Mouse (Mus musculus) ES-Bruce4 (cell line): ENCODE data around the gene Prl2b1. TPM values are rescaled to one million over a fixed set of nuclear protein-coding genes. Genes with fewer than 3 reads are reported as not detected.

Experiments
- H3K27ac ChIP-seq: 2 replicates; pipeline ENCODE4 v1.5.1; 2012; ENCODE audit warnings: low read length, inconsistent platforms; ENCODE audit not compliant: insufficient read depth
- H3K27me3 ChIP-seq: 2 replicates; pipeline ENCODE4 v1.6.1; 2012; ENCODE audit warnings: mild to moderate bottlenecking, low read length, inconsistent platforms; ENCODE audit not compliant: control insufficient read depth, poor library complexity, insufficient read depth, severe bottlenecking
- H3K36me3 ChIP-seq: 2 replicates; pipeline ENCODE4 v1.6.1; 2012; ENCODE audit warnings: inconsistent platforms, mild to moderate bottlenecking, low read length, moderate library complexity; ENCODE audit not compliant: control insufficient read depth, poor library complexity, insufficient read depth, severe bottlenecking
- H3K4me1 ChIP-seq: one replicate; pipeline ENCODE4 v1.8.1; 2011; ENCODE audit warnings: low read length; ENCODE audit not compliant: control insufficient read depth, insufficient read depth
- H3K4me3 ChIP-seq: 2 replicates; pipeline ENCODE4 v1.5.1; 2011; ENCODE audit warnings: low read depth, mild to moderate bottlenecking, low read length
- H3K9ac ChIP-seq: 2 replicates; pipeline ENCODE4 v1.6.1; 2012; ENCODE audit warnings: low read depth, mild to moderate bottlenecking, inconsistent platforms; ENCODE audit not compliant: poor library complexity, severe bottlenecking
- H3K9me3 ChIP-seq: replicated peaks from 2 replicates; pipeline ENCODE4 v1.6.1; 2012; ENCODE audit warnings: mild to moderate bottlenecking, low read length, inconsistent platforms; ENCODE audit not compliant: control insufficient read depth, poor library complexity, insufficient read depth, severe bottlenecking
- CTCF ChIP-seq: IDR thresholded peaks from one replicate; pipeline ENCODE4 v1.8.1; 2011; ENCODE audit warnings: low read depth, low read length
- EP300 ChIP-seq: IDR thresholded peaks from 2 replicates; pipeline ENCODE4 v1.6.1; 2011; ENCODE audit warnings: low read depth, low read length; ENCODE audit not compliant: insufficient read depth
- POLR2A ChIP-seq: IDR thresholded peaks from one replicate; pipeline ENCODE4 v1.8.1; 2011; ENCODE audit warnings: low read length; ENCODE audit not compliant: insufficient read depth
- polyA plus RNA-seq: library from polyadenylated mRNA; stranded (reverse); fragments of >200 nt; gene quantifications from 2 replicates; pipeline ENCODE4 v1.2.4, GENCODE M21; 2011; ENCODE audit warnings: low read depth; ENCODE audit not compliant: missing spikeins, insufficient read depth, insufficient read length

Gene Prl2b1
- polyA plus RNA-seq = 3.6 and 11.0 TPM in 2 replicates

DNA sequence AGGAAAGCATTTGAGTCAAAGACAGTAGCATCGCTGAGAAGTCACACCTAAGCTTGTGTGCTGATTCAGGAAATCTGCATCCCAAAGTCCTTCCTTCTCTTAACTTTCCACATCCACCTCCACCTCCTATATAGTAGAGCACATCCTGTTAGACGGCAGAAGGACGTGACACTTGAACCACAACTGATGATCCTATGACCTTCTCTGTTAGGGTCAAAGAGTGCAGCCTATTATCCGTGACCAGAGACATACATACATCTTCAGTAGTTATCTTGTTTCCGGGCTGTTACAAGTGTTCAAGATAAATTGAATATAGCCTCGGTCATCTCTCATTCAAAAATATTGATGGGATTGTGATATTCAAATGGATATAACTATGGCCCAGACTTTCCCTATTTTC lies at the start of gene Prl2b1:
Gene Prl2b1 (minus strand): TSS at position 101 of the 400 bp plus-strand sequence.
- H3K4me1 ChIP-seq = no peaks in the 10 kb centered on the region
- H3K4me3 ChIP-seq = no peak within 1 kb of the TSS
- no peaks in the 10 kb centered on the region for H3K9me3 ChIP-seq
- TF ChIP-seq CTCF (no peak), POLR2A (no peak), EP300 (no peak)
- no peak within 1 kb of the TSS for H3K27ac ChIP-seq
- H3K36me3 ChIP-seq = no peaks in the 10 kb centered on the region
- H3K27me3 ChIP-seq = no peaks in the 10 kb centered on the region
- no peak within 1 kb of the TSS for H3K9ac ChIP-seq

DNA sequence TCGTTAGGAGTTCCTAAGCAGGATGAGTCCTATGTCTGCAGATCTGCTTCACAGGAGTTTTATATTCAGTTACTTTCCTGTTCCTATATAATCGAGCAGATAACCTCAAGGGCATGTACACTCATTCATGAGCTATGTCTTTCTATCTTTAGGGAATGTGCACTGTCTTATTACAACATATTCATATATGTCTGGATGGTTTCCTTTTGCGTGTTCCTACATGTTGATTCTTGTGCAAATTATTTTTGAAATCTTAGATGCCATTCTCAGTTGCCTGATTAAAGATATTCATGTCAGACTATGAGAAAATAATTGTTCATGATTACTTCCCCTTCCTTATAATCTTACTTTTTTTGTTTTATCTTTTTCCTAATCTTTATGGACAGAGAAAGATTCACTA lies 47.9 kb upstream of the Prl2b1 start, which contains the start of gene Prl8a6:
Gene Prl8a6 (minus strand): TSS at position 101 of the 400 bp plus-strand sequence.
- no peak for TF ChIP-seq EP300
- TF ChIP-seq POLR2A = no peak
- no peak for TF ChIP-seq CTCF
- Histone ChIP-seq H3K9me3 (no peaks in the 10 kb centered on the region), H3K36me3 (no peaks in the 10 kb centered on the region), H3K27me3 (no peaks in the 10 kb centered on the region), H3K4me1 (no peaks in the 10 kb centered on the region), H3K27ac (no peak within 1 kb of the TSS), H3K9ac (no peak within 1 kb of the TSS), H3K4me3 (no peak within 1 kb of the TSS)

DNA sequence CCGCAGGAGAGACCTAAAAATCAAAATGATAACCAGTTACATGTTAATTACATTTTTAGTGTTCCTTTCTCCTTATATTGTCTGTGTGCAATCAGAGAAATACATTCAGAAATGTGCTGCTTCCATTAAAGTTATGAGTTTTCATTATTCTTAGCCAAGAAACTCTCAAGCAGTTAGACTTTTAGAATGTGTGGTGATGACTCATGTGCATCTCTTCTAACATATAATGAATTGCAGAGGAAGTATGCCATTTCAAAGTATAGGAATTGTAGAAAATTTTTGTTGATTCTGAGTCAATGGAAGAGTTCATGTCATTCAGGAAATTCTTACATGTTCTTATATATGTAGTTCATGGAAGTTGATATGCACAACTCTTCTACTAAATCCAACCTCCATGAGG lies 42.5 kb upstream of the Prl2b1 start:
- Histone ChIP-seq H3K4me1 (no peaks in the 10 kb centered on the region), H3K4me3 (no peak overlapping the region), H3K27me3 (no peaks in the 10 kb centered on the region), H3K36me3 (no peaks in the 10 kb centered on the region), H3K9me3 (no peaks in the 10 kb centered on the region), H3K9ac (no peak overlapping the region), H3K27ac (no peak overlapping the region)
- no peak for TF ChIP-seq CTCF
- TF ChIP-seq POLR2A = no peak
- TF ChIP-seq EP300 = no peak

DNA sequence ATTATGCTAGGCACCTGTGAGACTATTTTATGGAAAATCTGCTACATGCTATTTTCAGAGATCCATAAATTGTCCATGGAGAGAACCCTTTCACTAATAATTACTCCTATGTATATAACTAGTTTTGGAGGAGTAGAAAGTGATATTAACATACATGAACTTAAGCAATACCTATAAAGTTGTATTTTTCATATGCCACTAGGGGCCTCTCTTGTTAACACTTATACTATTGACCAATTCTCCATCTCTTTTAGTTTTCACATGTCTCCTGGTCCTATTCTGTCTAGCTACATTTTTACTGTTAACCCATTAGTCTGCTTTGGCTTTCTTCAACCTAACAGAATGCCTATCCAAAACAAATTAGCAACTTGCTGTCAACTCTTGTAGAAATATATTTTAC lies 23.0 kb upstream of the Prl2b1 start:
- H3K36me3 ChIP-seq = no peaks in the 10 kb centered on the region
- H3K27ac ChIP-seq = no peak overlapping the region

DNA sequence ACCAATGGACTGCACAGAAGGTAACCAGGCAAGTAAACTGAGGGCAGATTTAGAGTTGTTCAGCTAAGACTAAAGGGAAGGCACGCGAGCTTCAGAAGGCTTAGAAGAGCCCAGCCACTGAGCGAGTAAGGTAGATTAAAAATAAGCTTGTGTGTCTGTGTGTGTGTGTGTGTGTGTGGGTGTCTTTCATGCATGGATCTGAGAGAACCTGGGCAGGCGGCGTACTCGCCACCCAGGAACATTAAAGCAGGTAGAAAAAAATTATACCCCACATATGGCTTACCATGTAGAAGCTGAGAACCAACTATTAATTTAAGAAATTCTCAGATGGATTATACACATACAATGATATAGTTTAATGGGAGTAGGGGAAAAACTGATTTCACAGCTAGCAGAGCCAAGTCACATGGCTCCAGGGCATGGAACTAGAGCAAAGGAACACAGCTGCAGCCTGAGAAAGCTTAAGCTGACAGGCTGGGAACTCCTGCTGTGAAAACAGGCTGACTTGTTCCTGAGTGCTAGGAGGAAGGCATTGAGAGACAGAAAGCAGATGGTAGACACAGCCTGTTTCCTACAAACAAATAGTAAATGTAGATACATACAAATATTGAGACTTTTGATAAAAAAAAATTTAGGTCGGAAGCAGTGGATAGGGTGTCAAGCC lies 8.5 kb upstream of the Prl2b1 start:
- Histone ChIP-seq H3K4me1 (no peaks in the 10 kb centered on the region), H3K27me3 (no peaks in the 10 kb centered on the region), H3K4me3 (no peak overlapping the region), H3K9me3 (no peaks in the 10 kb centered on the region), H3K36me3 (no peaks in the 10 kb centered on the region), H3K9ac (no peak overlapping the region), H3K27ac (no peak overlapping the region)
- TF ChIP-seq EP300 = no peak

More for the DNA sequence above, 23.0 kb upstream of the Prl2b1 start:
- Histone ChIP-seq H3K27me3 (no peaks in the 10 kb centered on the region), H3K9me3 (no peaks in the 10 kb centered on the region), H3K4me3 (no peak overlapping the region), H3K4me1 (no peaks in the 10 kb centered on the region), H3K9ac (no peak overlapping the region)
- no peak for TF ChIP-seq POLR2A
- TF ChIP-seq CTCF = no peak
- no peak for TF ChIP-seq EP300

DNA sequence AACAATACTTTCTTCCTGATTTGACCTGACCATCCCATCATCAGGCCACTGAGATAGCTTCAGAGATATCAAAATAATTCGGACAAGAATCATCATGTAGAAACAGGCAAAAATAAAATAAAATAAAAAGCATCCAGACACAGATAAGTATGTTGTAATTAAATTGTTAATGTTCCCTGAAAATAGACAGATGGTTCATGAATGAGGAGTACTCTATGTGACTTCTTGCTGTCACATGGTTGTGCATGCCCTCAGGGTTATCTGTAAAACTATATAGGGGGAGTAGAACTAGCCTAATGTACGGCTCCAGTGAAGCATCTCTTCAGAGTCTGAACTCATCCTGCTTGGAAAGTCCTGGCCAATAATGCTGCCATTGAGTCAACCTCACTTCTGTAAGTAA lies 45.3 kb downstream of the Prl2b1 start, which contains the start of gene Prl8a2:
Gene Prl8a2 (plus strand): TSS at position 301 of the 400 bp plus-strand sequence.
- no peaks in the 10 kb centered on the region for H3K27me3 ChIP-seq
- no peaks in the 10 kb centered on the region for H3K36me3 ChIP-seq
- H3K4me1 ChIP-seq = no peaks in the 10 kb centered on the region
- H3K27ac ChIP-seq = no peak within 1 kb of the TSS
- no peaks in the 10 kb centered on the region for H3K9me3 ChIP-seq
- H3K9ac ChIP-seq = no peak within 1 kb of the TSS
- TF ChIP-seq POLR2A = no peak
- TF ChIP-seq EP300 = no peak
- no peak for TF ChIP-seq CTCF
- no peak within 1 kb of the TSS for H3K4me3 ChIP-seq
